Mouse (Mus musculus): ENCODE data around the gene Erg. TPM values are rescaled to one million over a fixed set of nuclear protein-coding genes. Genes with fewer than 3 reads are reported as not detected.

Gene Erg
- total RNA-seq, 2 experiments from 2014 or later = 17.9 to 19.7 TPM

DNA sequence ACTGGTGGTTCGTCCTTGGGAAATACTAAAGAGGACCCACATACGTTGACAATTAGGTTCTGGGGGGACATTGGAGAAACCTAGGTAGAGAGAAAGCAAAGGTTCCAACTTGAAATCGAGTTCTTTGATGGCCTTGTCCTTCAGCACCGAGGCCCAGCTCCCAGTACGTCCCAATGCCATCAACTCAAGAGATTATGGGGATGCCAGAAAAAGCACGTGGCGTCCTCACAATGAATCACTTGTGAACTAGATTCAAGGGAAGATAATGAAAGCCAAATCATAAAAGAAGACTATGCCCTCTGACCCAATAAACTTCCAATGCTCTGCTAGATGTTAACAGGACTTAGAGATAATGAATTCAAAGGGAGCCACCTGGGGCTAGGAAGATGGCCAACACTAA is 94.2 kb downstream of the Erg start:
- intact Hi-C loops (cut with DNase I; ENCODE audit: low total_unique reads) = no loop called here
- DNase-seq = no peak

DNA sequence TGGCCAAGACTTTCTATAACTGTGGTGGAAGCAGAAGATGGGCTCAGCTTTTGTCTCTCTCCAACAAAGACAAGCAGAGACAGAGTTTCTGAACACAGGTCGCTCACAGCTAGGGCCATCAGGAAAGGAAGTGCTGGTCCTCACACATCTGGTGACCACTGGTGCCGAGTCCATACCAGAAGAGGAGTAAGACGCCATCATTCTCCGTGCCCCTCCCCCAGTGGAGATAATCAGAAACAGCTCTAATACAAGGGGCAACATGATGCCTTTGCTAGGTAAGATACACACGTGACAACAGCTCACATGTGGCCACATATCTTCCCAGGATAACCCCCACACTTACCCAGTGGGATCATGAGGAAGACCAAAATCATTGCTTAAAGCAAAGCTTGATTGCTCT is 96.0 kb downstream of the Erg start:
- DNase-seq = no peak
- intact Hi-C loops (cut with DNase I; ENCODE audit: low total_unique reads) = no loop called here

DNA sequence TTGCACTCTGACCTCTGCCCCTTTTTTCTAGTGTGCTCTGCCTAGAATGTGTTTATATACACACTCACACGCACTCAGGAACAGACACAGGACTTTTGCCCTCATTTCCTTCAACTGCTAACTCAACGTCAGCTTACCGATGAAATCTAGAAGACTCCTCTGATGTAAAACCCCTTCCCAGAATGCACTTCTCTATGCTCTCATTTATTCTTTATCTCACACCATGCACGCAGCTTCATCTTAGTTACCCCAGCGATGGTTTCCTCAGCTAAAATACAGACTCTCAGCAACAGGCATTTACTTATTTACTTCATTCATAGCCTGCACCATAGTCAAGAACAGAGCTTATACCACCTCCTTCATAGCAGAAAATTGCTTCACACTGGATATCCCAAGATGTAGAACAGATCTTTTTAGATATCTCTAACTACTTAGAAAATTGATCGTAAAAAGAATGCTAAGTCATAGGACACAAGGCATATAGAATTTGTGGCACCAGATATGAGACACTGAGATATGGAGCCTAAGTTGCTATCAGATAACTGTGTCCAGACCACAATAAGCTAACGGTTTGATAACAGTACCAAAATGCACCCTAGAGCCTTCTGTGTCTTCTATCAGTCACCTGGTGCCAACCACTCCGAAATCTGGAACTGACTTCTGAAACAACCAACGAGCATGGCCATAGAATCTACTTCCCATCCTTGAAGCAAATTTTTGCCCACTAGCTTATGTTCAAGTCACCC is 98.6 kb downstream of the Erg start:
- intact Hi-C loops (cut with DNase I; ENCODE audit: low total_unique reads) = no loop called here
- no peak for DNase-seq

DNA sequence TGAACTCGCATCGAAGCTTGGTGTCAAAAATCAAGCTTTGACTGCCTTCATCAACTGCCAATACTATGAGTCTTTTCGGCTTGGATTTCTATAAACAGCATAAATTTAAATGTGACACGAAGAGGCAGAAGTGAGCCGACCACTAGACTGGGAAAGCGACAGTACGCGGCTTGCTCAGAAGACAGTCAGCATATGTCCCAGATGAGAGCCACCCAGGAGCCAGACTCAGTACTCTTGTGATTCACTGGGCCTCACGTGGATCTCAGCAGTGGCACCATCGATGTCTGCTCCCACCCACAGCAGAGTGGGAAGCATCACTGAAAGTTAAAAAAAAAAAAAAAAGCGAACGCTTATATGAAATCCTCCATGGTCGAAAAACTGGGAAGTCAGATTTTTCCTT is 105.2 kb downstream of the Erg start:
- DNase-seq = no peak
- intact Hi-C loops (cut with DNase I; ENCODE audit: low total_unique reads) = no loop called here

DNA sequence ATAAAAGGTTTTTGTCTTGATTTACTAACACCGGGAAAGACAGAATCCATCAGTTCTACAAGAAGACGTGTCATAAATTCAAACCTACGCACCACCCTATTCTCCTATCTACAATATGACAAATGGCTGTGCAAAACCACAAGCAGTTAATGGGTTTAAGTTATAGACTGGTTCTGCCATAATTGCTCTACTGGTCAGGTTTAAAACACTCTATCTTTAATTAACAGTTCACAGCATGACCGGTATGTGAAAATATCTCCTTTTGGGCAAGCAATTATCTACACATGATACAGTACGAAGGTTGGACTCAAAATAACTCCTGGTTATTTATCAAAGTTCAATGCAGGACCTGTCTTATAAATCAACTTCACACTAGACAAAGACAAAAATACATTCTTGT is 107.8 kb downstream of the Erg start:
- DNase-seq = no peak
- intact Hi-C loops (cut with DNase I; ENCODE audit: low total_unique reads) = no loop called here

DNA sequence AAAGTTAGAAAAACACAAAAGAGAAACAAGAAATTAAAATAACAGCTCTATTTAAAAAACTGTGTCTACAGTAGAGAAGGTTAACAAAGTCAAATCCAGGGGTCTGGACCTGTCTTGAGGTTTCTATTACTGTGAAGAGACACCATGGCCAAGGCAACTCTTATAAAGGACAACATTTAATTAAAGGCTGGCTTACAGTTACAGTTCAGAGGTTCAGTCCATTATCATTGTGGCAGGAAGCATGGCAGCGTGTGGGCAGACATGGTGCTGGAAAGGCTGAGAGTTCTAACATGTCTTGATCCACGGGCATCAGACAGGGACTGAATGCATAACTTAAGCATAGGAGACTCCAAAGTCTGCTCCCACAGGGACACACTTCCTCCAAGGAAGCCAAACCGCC is 111.4 kb downstream of the Erg start:
- intact Hi-C loops (cut with DNase I; ENCODE audit: low total_unique reads) = no loop called here
- no peak for DNase-seq

DNA sequence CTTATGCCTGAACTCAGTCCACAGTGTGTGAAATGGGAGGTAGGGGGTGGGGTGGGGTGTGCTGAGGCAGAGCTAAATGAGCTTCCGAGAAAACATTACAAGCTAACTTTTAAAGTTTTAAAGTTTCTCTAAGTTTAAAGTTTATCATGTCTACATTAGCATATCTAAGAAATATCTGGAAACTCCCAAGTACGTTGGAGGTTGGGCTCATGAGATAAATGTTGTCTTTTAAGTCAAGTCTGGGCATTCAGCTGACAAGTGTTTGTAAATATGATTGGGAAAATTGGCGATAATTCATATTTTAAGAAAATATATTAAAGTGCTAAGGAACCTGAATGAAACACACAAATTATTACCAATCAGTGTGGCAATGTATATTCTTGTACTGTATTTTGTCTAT is 112.4 kb downstream of the Erg start:
- no peak for DNase-seq
- intact Hi-C loops (cut with DNase I; ENCODE audit: low total_unique reads) = no loop called here

DNA sequence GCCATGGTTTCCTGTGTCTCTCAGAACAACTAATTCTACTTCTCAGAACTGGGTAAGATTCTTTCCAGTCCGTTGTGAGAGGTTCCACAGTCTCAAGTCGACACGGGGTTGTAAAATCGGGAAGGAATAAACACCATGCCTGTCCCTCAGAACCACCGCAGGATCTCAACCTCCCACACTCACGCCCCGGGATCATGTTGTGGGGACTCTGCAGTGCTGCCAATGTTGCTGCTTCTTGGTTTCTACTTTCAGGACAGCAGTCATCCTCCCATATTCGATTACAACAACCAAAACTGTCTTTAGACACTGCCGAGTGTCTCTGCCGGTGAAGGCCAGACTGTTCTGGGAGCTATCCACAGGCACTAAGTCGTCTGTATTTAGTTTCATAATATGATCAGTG is 113.6 kb downstream of the Erg start:
- no peak for DNase-seq
- intact Hi-C loops (cut with DNase I; ENCODE audit: low total_unique reads) = no loop called here

DNA sequence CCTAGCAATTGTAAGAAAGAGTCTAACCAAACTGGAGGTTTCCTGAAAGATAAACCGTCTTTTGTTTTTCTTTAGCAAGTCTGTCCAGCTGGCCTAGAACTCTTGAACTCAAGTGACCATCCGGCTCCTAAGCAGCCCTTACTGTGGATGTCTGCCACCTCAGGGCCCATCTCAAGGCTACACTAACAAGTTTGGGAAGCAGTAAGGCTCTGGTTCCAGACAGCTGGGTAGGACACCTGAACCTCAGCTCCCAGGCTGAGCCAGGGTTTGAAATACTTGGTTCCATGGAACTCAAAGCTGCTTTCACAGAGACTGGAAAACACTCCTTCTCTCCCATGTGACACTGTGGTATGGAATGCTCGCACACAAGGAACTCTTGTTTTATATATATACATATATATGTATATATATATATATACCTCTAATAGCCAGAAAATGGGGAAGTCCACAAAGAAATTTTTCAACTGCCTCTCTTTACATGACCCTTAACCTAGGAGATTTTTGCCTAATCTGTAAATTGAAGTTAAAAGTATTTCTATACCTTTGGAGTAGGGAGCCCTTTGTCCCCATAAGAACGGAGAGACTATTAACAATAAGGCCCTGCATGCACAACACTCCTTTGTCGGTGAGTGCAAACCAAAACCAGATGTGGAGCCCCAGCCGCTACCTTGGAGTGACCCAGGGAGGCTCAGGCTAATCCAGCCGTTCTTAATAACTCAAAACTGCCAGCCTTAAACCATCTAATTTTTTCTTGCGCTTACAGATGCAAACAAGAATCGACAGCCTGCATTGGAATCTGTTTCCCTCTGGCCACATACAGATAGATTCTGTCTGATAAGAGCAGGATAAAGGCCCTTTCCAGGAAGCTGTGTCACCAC is 116.9 kb downstream of the Erg start:
- no peak for DNase-seq
- intact Hi-C loops (cut with DNase I; ENCODE audit: low total_unique reads) = no loop called here

DNA sequence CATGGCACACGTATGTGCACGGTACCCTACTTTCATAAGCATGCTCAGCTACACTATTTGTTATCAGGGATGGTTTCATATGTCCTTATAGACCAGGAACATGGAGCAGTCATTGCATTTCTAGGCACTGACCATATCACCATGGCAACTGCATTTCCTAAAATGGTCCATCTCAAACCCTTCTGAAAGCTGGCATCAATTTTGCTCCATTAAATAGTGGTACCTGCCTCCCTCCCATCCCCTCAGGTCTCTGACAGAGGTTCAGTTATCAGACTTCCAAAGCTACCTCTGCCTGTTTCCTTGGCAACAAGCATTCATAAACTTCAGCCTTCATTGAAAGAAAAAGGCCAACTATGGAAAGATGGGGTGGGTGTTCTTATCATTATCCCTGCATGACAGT is 118.5 kb downstream of the Erg start:
- DNase-seq = no peak
- intact Hi-C loops (cut with DNase I; ENCODE audit: low total_unique reads) = no loop called here

DNA sequence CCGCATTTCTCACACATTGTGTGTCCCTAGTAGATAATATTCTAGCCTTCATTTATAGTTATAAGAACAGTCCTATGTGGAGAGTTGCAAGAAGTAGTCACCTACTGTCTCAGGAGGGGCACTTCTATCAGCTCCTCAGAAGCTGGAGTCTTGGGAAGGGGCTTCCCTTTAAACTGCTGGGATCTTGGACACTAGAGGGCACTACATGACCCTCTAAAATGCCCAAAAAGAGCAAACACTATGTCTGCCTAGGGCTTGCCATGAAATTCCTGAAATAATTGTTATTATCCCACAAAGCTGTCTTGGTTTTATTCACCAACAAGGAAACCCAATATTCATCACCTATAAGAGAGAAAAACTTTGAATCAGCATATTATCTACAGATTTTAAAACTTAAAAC is 119.8 kb downstream of the Erg start:
- no peak for DNase-seq
- intact Hi-C loops (cut with DNase I; ENCODE audit: low total_unique reads) = no loop called here

DNA sequence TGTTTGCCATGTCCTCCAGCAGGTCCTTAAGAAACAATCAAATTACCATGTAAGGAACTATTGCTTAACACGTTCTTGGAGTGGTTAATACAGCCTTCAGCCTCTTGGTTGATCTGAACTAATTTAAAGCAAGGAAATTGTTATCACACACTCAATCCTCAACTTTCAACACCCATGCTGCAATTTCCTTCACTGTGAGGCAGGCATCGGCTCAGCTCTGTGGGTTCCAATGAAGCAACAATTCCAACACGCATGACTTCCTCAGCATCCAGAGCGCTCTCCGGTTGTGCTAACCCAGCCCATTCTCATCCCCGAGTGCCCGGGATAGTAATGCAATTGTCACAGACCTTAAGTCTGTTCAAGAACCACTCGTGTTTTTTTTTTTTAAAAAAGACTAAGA is 121.8 kb downstream of the Erg start:
- intact Hi-C loops (cut with DNase I; ENCODE audit: low total_unique reads) = no loop called here
- no peak for DNase-seq

DNA sequence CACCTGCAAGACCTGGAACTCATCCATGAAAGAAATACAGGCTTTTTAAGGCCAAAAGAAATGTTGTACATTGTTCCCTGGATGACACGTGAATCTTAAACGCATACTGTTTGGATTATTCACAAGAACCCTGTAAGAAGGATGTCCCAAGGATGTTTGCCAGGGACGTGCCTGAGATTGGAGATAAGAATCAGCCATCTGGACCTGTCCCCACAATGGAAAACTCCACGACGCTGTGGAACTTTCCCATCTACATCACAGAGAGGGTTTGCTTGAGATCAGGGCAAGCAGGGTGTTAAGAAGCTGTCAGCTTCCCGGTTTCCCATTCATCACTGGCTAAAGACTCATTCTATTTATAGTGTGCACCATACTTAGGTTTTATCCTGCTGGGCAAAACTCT is 122.6 kb downstream of the Erg start:
- DNase-seq = no peak
- intact Hi-C loops (cut with DNase I; ENCODE audit: low total_unique reads) = no loop called here

DNA sequence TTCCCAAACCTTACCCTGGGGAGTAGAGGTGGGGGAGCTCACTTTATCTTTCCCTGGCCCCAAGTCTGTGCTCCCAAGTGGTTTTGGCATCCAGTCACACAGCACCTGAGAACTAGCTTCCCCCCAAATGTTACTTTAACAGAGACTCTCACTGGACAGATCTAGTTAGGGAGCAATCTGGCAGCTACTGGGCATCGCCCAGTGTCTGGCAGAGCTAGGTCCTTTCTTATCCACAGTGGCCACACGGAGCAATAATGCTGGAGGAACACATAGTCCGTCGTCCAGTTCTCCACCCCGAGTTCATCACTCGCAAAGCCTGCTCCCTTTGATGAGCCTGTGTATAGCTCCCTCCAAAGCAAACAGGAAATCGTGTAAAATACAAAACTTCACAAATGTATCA is 124.5 kb downstream of the Erg start:
- intact Hi-C loops (cut with DNase I; ENCODE audit: low total_unique reads) = no loop called here
- DNase-seq = no peak

DNA sequence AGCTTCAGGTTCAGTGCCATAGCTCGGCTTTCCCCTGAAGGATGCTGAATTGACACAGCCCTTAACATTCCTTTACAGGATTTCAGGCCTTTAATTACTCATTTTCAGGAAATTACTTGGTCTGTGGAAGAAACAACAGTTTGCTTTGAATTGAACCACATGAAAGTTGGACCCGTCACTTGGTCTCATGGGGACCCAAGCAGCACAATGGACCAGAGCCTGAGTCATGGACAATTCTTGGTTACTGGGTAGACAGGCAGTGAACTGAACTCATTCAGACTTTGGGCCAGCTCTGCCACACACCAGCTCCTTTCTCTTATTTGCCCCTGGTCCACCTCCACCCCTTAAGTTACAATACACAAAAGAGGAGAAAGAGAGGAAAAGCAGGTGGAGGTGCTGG is 126.1 kb downstream of the Erg start:
- no peak for DNase-seq
- intact Hi-C loops (cut with DNase I; ENCODE audit: low total_unique reads) = no loop called here

DNA sequence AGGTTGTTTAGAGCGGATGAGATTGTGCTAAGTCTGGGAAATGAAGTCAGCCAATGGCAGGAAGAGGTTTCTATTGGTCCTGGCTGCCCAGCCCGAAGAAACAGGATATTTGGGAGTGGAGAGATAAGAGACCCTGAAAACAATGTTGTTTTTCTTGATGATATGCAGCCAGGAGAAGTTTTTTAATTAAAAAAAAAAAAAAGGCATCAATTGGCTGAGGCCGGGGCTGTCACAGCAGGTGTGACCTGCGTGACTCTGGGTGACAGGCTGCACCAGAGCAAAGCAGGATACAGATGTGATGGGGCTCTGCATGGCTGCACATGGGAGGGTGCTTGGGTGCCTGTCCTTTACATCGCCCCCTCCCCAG is 127.1 kb downstream of the Erg start:
- intact Hi-C loops (cut with DNase I; ENCODE audit: low total_unique reads) = no loop called here
- no peak for DNase-seq

DNA sequence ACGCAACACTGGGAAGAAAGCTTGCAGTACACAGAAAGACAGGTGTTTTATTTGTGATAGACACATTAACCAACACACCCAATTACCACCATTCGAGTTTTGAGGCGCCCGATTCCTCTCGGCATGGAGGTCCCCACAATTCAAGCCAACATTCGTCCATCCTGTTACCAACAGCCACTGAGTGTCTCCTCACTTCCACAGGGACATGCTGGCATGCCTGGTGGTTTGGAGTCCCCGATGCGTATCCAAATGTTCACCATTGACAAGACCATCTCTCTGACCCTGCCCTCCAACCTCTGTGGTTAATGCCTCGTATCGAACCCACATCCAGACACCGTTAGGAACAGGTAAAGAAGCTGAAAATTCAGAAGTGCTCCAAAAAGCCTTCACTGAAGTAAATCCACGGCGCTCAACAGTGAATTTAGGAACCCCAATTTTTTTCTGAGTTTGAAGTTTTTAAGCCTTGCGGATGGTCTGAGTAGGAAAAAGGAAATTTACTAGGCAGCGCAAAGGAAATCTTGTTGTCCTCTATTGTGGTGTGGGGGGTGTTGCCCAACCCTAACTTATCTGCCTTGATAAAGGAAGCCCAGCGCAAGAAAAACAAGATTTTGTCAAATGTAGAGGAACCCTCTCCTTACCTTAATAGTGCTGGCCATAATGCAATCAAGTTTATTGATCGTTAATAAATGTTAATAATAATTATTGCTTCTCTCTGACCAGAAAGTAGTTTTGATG is 127.6 kb downstream of the Erg start:
- intact Hi-C loops (cut with DNase I; ENCODE audit: low total_unique reads) = no loop called here
- DNase-seq = no peak

DNA sequence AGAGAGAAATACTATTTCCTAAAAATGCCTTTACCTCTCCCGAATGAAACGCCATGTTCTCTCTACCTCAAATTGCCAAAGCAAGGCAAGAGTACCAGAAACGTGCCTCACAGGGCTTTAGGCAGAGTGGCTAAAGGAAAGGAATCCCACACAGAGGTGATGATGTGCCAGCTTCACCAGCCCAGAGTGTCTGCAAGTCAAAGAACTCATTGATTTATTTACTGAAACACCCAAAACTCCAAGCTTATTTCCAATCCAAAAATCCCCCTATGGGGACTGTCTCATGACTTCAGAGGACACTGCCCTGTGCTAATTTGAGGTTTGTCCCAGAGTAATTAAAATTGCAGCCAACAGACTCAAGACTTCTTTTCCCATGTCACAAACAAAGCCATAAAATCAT is 129.4 kb downstream of the Erg start:
- intact Hi-C loops (cut with DNase I; ENCODE audit: low total_unique reads) = no loop called here
- no peak for DNase-seq

DNA sequence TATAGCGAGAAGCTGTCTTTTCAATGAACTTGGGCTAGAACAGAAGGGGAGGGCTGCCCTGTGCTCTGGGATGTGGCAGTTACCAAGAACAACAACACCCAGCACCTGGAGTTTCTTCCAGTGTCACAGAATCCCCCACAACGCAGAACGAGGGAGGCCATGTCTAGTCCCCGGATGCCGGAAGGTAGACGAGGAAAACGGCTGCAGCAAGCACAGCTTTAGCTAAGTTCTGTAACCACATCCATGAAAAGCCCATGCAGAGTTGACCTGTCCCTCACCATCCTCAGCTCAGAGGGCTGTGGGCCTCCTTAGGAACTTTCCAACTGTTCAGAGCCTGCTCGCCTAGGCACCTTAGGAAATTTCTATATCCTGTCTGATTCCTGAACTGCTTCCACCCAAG is 130.5 kb downstream of the Erg start:
- intact Hi-C loops (cut with DNase I; ENCODE audit: low total_unique reads) = no loop called here
- no peak for DNase-seq

DNA sequence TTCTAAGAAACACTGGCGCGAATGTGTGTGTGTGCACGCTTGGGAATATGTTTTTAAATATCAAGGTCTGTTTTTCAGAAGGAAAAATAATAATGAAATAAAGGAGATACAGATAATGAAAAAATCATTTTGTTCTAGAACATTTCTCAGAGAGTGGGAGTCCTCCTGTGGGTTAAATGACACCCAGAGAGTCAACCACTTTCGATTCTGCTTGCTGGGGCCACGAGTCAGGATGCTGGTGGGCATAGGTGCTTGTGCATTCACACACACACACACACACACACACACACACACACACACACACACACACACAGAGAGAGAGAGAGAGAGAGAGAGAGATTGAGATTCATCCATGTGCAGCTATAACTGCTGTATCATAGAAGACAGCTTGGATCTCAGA is 130.9 kb downstream of the Erg start:
- intact Hi-C loops (cut with DNase I; ENCODE audit: low total_unique reads) = no loop called here
- DNase-seq = no peak

DNA sequence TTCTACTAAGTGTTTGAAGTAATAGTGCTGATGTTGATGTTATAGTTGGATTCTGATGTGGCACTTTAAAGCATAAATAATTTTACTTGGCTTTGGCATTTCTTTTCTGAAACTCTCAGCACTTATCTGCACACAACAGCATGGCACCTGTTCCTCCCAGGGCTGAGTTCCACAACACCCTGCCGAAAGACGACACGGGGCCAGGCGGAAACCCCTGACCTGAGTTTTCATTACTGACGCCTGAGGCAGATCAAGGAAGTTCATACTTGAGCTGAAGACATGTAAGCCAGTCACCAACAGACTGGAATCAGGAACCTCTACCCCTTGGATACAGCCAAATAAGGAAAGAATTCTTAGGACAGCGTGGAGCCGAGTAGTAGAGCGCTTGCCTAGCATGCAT is 134.0 kb downstream of the Erg start:
- DNase-seq = no peak
- intact Hi-C loops (cut with DNase I; ENCODE audit: low total_unique reads) = no loop called here
